Mouse (Mus musculus): ENCODE data around the gene 4933407L21Rik. TPM values are rescaled to one million over a fixed set of nuclear protein-coding genes. Genes with fewer than 3 reads are reported as not detected.

The 4933407L21Rik gene
- polyA plus RNA-seq (2016; fragmentation: Nextera tagmentation; extraction: Ambion mirVana) = 0.17 TPM in 1 of 2 replicates, not detected in the other

DNA sequence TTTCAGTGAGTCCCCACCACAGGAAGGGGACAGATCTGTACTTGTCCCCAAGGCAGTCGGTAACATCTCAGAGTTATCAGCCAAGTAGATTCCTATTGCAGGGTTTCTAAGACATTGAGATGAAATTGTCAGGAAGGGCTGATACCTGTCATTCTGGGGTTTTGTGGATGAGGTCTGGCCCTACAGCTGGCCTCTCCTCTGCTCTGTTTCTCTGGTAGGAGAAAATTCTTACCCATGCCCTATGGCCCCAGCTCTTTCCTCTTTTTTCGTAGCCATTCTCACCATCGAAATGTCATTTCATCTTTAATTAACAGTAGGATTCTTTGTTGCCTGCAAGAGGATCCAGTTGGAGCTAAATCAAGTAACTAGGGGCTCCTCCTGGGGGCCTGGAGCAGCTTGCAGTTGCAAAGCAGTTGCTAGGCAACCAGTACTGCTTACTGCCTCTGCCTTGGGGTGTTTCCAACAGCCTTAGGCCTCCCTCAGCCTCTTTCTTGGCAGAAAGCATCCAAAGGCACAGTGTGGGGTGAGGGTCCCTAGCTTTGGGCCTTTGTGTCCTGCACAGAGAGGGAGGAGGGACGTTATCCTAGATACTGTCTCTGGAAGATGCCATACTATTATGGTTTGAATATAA lies at the start of gene 4933407L21Rik:
TSS of gene 4933407L21Rik (plus strand) at position 427 of the 631 bp plus-strand sequence.
- no peaks in the 10 kb centered on the region for H3K9me3 ChIP-seq
- H3K9ac ChIP-seq (replicated peaks) = no peak within 1 kb of the TSS
- H3K27ac ChIP-seq = no peak within 1 kb of the TSS
- no peak within 1 kb of the TSS for H3K4me3 ChIP-seq (replicated peaks)
- H3K27me3 ChIP-seq = no peaks in the 10 kb centered on the region
- H3K4me1 ChIP-seq (replicated peaks) = peaks cover 12% of the 10 kb centered on the region
- H3K36me3 ChIP-seq = no peaks in the 10 kb centered on the region
- 69% methylated on average over 4 of the region's 4 CpGs for WGBS
- H3K4me2 ChIP-seq = no peak within 1 kb of the TSS
- no peak; the same call in 1 of the 2 replicates for ATAC-seq (ENCODE audit: insufficient number of reproducible peaks, insufficient read depth, low FRiP score, low TSS enrichment, low read depth)

DNA sequence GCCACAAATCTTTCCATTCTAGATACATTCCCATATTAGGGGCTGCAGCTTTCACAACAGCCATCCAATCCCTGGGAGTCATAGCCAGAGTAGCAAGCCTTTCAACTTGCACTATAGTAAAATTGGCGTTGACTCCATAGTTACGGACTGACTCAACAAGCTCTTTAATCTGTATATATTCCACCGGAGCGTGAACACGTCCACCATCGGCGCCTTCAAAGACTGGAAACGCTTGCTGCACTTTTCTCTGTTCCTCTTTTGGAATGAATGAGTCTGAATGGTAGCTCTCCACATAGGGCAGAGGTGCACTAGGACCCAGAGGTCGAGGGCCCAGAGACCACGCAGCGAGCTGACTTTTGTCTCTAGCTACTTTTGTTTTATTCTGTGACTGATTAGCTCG lies 46.3 kb upstream of the 4933407L21Rik start:
- Histone ChIP-seq H3K27me3 (no peaks in the 10 kb centered on the region), H3K9me3 (peaks cover 47% of the 10 kb centered on the region), H3K36me3 (no peaks in the 10 kb centered on the region), H3K9ac (replicated peaks) (no peak overlapping the region), H3K4me1 (replicated peaks) (no peaks in the 10 kb centered on the region), H3K4me3 (replicated peaks) (no peak overlapping the region), H3K4me2 (no peak overlapping the region), H3K27ac (no peak overlapping the region)
- 93% methylated on average over 12 of the region's 12 CpGs for WGBS
- no peak for ATAC-seq (ENCODE audit: insufficient number of reproducible peaks, insufficient read depth, low FRiP score, low TSS enrichment, low read depth)

DNA sequence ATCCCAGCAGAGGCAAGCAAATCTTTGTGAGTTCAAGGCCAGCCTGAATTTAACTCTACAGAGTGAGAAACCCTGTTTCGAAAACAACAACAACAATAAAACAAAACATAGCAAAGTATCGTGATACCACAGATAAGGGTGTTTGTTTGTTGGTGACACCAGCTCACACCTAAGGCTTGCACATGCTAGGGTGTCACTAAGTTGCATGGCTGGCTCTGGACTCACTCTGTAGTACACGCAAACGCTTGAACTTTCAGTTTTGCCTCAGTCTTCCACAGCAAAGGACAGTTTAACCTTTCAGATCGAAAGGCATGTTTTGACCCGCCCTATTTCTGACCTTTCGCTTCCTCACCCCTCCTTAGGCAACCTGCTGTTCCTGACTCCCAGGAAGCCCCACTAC lies 41.1 kb upstream of the 4933407L21Rik start:
- Histone ChIP-seq H3K36me3 (no peaks in the 10 kb centered on the region), H3K9ac (replicated peaks) (no peak overlapping the region), H3K27ac (no peak overlapping the region), H3K4me1 (replicated peaks) (no peaks in the 10 kb centered on the region), H3K4me2 (no peak overlapping the region), H3K27me3 (no peaks in the 10 kb centered on the region), H3K4me3 (replicated peaks) (no peak overlapping the region), H3K9me3 (peaks cover 14% of the 10 kb centered on the region; the same call in 1 of the 2 replicates)
- 79% methylated on average over 7 of the region's 7 CpGs for WGBS
- no peak for ATAC-seq (ENCODE audit: insufficient number of reproducible peaks, insufficient read depth, low FRiP score, low TSS enrichment, low read depth)

DNA sequence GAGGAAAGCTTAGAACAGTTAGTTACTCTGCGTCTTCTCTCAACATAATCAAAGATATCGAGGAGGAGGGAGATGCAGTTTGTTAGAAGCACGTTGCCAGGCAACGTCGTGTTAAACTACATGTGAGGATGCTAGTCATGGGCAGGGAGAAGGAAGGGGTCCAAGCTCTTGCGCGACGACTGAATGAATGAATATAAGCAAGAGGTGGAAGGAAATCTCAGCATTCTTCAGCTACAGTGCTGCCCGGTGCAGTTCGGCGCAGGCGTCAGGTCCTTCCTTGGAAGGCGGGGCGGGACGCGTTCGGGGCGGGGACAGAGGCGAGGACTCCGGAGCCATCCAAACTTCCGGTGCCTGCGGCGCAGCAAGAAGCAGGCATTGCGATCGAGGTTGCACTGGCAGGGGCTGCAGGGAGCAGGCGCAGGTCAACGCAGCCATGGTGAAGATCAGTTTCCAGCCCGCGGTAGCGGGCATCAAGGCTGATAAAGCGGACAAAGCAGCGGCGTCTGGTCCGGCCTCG lies 34.0 kb upstream of the 4933407L21Rik start, which contains the start of gene Itm2c:
TSS of gene Itm2c (plus strand) at position 51 of the 517 bp plus-strand sequence.
- peak within 1 kb of the TSS; percentile 95 for H3K27ac ChIP-seq
- H3K9ac ChIP-seq (replicated peaks) = peak within 1 kb of the TSS; percentile 83
- no peaks in the 10 kb centered on the region for H3K9me3 ChIP-seq
- H3K27me3 ChIP-seq = no peaks in the 10 kb centered on the region
- peaks cover 44% of the 10 kb centered on the region for H3K4me1 ChIP-seq (replicated peaks)
- peak; percentile 79 for ATAC-seq (ENCODE audit: insufficient number of reproducible peaks, insufficient read depth, low FRiP score, low TSS enrichment, low read depth)
- 1% methylated on average over 35 of the region's 35 CpGs for WGBS
- peak within 1 kb of the TSS; percentile 75 for H3K4me3 ChIP-seq (replicated peaks)
- H3K36me3 ChIP-seq = no peaks in the 10 kb centered on the region
- peak within 1 kb of the TSS; percentile 74 for H3K4me2 ChIP-seq

DNA sequence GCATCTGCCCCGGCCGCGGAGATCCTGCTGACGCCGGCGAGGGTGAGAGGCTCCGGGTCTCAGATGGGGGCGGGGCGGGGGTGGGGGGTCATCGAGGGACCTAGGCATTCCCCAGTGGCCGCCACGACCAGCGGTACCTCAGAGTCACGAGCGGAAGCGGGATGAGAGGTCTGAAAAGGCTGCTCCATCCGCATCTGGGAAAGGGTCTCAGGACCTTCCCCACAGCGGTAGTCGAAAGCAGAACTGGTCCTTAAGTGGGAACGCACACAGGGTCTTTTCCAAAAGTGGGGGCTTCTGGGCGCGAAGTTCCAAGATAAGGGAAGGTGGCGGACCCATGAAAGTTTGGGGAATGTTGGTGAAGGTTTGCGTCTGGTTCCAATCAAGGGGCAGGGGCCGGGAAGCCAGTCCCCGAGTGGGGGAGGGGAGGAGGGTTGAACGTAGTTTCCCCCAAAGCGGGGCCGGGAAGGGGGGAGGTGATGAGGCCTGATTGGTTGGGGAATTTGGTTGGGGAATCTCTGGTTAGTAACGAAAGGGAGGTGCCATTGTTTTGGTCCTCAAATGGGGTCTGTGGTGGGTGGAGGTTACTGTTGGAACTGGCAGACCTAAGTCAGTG lies 33.4 kb upstream of the 4933407L21Rik start:
- ATAC-seq (ENCODE audit: insufficient number of reproducible peaks, insufficient read depth, low FRiP score, low TSS enrichment, low read depth) = peak; percentile 52

DNA sequence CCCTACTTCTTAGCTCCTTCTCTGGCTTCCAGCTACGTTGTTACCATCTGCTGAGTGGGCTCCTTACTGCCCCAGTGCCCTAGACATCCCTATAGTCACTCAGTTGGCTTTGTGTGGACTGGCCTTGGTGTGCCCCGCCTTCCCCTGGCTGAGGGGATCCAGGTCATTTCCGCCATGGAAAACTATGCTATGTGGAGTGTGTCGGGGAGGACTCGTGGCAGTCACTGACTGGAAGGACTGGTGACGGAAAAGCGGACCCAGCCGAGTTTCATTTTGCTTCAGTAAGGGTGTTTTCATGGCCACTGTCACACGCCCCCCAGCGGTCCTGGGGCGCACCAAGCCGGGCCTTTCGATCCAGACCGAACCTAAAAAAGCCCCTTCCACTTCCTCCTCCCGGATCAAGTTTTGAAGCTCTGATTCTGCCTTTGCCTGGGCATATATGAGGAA lies 32.9 kb upstream of the 4933407L21Rik start:
- peaks cover 55% of the 10 kb centered on the region for H3K4me1 ChIP-seq (replicated peaks)
- no peaks in the 10 kb centered on the region for H3K36me3 ChIP-seq
- H3K9me3 ChIP-seq = no peaks in the 10 kb centered on the region
- H3K4me2 ChIP-seq = peak overlapping the region; percentile 74
- WGBS = under 1% methylated on average over 15 of the region's 15 CpGs
- peak overlapping the region; percentile 95 for H3K27ac ChIP-seq
- peak overlapping the region; percentile 75 for H3K4me3 ChIP-seq (replicated peaks)
- H3K27me3 ChIP-seq = no peaks in the 10 kb centered on the region
- ATAC-seq (ENCODE audit: insufficient number of reproducible peaks, insufficient read depth, low FRiP score, low TSS enrichment, low read depth) = peak; percentile 76
- peak overlapping the region; percentile 83 for H3K9ac ChIP-seq (replicated peaks)

More for the DNA sequence above, 33.4 kb upstream of the 4933407L21Rik start:
- Histone ChIP-seq H3K4me1 (replicated peaks) (peaks cover 49% of the 10 kb centered on the region), H3K4me2 (peak overlapping the region; percentile 74), H3K4me3 (replicated peaks) (peak overlapping the region; percentile 75), H3K27ac (peak overlapping the region; percentile 95), H3K9me3 (no peaks in the 10 kb centered on the region), H3K27me3 (no peaks in the 10 kb centered on the region), H3K36me3 (no peaks in the 10 kb centered on the region), H3K9ac (replicated peaks) (peak overlapping the region; percentile 83)
- 1% methylated on average over 30 of the region's 30 CpGs for WGBS

DNA sequence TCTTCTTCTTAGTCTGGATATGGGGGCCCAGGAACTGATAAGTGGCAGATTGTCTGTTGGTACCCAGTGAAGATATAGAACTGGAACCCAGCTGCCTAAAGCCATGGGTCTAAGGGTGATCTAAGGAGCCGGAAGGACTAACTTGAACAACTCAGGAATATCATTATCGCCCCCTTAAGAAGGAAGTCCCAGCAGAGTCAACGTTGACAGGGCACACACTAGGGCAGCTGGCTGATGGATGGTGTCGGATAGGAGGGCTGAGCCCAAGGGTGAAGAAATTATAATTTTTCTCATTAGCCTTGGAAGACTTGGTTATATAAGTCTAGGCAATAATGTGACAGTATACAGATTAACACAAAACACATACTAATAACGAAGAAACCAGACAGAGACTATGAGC lies 32.2 kb upstream of the 4933407L21Rik start:
- ATAC-seq (ENCODE audit: insufficient number of reproducible peaks, insufficient read depth, low FRiP score, low TSS enrichment, low read depth) = no peak
- no peaks in the 10 kb centered on the region for H3K9me3 ChIP-seq
- no peaks in the 10 kb centered on the region for H3K27me3 ChIP-seq
- H3K36me3 ChIP-seq = no peaks in the 10 kb centered on the region
- peak overlapping the region; percentile 74 for H3K4me2 ChIP-seq
- peak overlapping the region; percentile 83; the same call in 1 of the 2 replicates for H3K9ac ChIP-seq (replicated peaks)
- WGBS = 76% methylated on average over 5 of the region's 5 CpGs
- H3K4me1 ChIP-seq (replicated peaks) = peaks cover 62% of the 10 kb centered on the region
- peak overlapping the region; percentile 95 for H3K27ac ChIP-seq
- peak overlapping the region; percentile 75 for H3K4me3 ChIP-seq (replicated peaks)

DNA sequence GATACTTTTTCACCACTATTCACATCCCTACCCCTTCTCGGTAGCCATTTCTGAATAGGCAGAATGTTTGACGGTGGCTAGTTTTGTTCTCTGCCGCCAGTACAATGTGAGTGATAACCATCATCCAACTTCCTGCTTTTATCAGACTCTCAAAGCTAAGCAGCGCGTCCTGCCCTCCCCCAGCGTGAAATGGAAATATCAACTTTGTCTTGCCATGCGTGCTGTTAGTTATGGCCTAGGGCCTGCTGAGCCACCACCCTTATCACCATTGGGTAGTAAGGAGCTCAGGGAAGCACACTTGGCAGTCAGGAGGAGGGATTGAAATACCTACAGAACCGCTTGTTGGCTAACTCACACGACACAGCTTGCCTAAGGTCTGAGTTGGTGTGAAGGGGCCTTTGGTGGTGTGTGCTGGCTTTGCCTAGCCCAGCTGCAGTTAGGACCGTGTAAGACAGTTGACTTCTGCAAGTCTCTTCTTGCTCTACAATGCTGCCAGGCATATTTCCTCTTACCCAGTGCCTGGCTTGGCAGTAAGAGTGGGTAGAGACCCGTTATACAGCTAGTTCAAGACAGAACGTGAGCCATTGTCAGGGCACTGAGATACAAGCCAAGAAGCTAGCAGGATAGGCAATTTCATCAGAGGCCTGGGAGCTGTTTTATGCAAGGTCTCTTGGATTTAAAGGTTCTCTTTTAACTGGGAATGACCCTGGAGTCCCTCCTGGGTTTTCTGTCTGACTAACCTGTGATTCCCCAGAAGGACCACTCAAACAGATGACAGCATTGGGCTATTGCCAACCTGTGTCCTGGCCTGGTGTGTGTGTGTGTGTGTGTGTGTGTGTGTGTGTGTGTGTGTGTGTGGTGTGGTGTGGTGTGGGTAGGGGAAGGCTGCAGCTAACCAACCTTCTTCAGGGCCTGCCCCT lies 31.2 kb upstream of the 4933407L21Rik start:
- Histone ChIP-seq H3K4me1 (replicated peaks) (peaks cover 68% of the 10 kb centered on the region), H3K4me3 (replicated peaks) (peak overlapping the region; percentile 12; the same call in 1 of the 2 replicates), H3K9ac (replicated peaks) (no peak overlapping the region), H3K9me3 (no peaks in the 10 kb centered on the region), H3K27me3 (no peaks in the 10 kb centered on the region), H3K36me3 (no peaks in the 10 kb centered on the region), H3K27ac (peak overlapping the region; percentile 18; the same call in 1 of the 2 replicates), H3K4me2 (peak overlapping the region; percentile 74)
- 64% methylated on average over 12 of the region's 12 CpGs for WGBS
- no peak for ATAC-seq (ENCODE audit: insufficient number of reproducible peaks, insufficient read depth, low FRiP score, low TSS enrichment, low read depth)

DNA sequence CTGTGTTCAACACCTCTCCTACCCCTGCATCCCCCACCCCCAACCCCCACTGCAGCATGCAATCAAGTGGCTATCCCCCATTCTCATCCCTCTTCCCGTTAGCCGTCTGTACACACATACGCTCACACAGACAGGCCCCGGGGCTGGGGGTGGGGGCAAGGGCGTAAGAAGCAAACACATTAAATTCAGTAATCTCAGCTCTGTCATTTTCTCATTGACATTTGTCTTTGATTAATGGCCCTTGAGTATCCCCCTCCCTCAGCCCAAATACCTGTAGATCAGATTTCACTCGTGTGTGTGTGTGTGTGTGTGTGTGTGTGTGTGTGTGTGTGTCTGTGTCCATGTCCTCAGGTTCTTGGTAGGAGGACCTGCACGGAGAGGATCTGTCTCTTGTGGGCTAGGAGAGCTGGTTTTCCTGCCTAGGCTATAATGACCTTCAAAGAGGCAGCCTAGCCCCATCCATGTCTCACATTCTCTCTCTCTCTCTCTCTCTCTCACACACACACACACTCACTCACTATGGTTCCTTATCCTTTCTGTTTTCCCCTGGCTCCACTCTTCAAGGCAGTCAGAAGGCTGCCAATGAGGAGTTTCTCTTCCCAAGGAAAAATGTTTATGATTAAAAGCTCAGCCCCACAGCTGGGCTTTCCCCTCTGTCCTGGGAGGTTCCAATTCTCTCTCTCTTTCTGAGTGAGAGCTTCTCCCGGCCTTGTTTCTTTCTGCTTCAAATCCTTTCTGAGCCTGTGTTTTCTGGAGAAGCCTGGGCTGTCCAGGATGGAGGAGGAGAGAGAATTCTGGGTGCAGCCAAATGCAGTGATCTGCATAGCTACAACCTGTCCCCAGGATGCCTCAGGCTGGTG lies 30.2 kb upstream of the 4933407L21Rik start:
- Histone ChIP-seq H3K9ac (replicated peaks) (0 out of 2 replicates have a peak overlapping the region, but pooled peaks have one; percentile 23), H3K4me2 (peak overlapping the region; percentile 74), H3K27me3 (no peaks in the 10 kb centered on the region), H3K36me3 (peaks cover 8% of the 10 kb centered on the region), H3K27ac (peak overlapping the region; percentile 18; the same call in 1 of the 2 replicates), H3K4me3 (replicated peaks) (peak overlapping the region; percentile 12; the same call in 1 of the 2 replicates), H3K9me3 (no peaks in the 10 kb centered on the region), H3K4me1 (replicated peaks) (peaks cover 72% of the 10 kb centered on the region)
- WGBS = 23% methylated on average over 8 of the region's 8 CpGs
- no peak for ATAC-seq (ENCODE audit: insufficient number of reproducible peaks, insufficient read depth, low FRiP score, low TSS enrichment, low read depth)

Measured in limb, embryonic 12.5 days (tissue).